Mouse (Mus musculus): ENCODE results near the gene Ypel1.

Ypel1 gene

GRCm38 (mm10) chr16:17076301-17076700 is 6.8 kb downstream of the Ypel1 start:
- CTCF ChIA-PET, result interaction anchor here (0.5 to 3.1 kb wide), 22 partner anchors 9 to 475 kb away, joined by 3 to 18 read pairs (median 4); partner anchors contain the start of genes Sdf2l1 (in 2 of the 4), 2610318N02Rik (in 1 of the 4) and Tmem191c (in 1 of the 4)

GRCm38 (mm10) chr16:17076869-17077268 is 7.4 kb downstream of the Ypel1 start:
- CTCF ChIA-PET, result interaction anchor here (0.6 to 3.1 kb wide), 21 partner anchors 9 to 542 kb away, joined by 3 to 18 read pairs (median 4); partner anchors contain the start of genes Tmem191c (in 2 of the 4), 2610318N02Rik (in 1 of the 4), Sdf2l1 (in 1 of the 4) and Smpd4 (in 1 of the 4)
- POLR2A ChIA-PET, result interaction anchor here in 3 of 4 experiments (0.6 to 7.1 kb wide), 23 partner anchors 8 to 200 kb away, joined by 3 to 62 read pairs (median 4); partner anchors contain the start of genes 2610318N02Rik (in 1 of the 3), Ppil2 (in 1 of the 3), Sdf2l1 (in 1 of the 3) and Tmem191c (in 1 of the 3)

More at GRCm38 (mm10) chr16:17076301-17076700, 6.8 kb downstream of the Ypel1 start:
- POLR2A ChIA-PET, result interaction anchor here in 3 of 4 experiments (0.5 to 7.1 kb wide), 19 partner anchors 9 to 201 kb away, joined by 3 to 62 read pairs (median 5); partner anchors contain the start of genes 2610318N02Rik (in 1 of the 3), Ppil2 (in 1 of the 3) and Sdf2l1 (in 1 of the 3)

- POLR2A ChIA-PET, result interaction anchor here (0.6 to 7.1 kb wide), 27 partner anchors 8 to 287 kb away, joined by 3 to 62 read pairs (median 5); partner anchors contain the start of genes 2610318N02Rik (in 2 of the 4), Tmem191c (in 1 of the 4) and Ypel1 (in 1 of the 4)
- CTCF ChIA-PET, result interaction anchor here (0.6 to 3.1 kb wide), 18 partner anchors 8 to 541 kb away, joined by 3 to 20 read pairs (median 4); partner anchors contain the start of genes Tmem191c (in 2 of the 4), 2610318N02Rik (in 1 of the 4), Sdf2l1 (in 1 of the 4) and Smpd4 (in 1 of the 4)
Observed at GRCm38 (mm10) chr16:17078101-17078500, 8.6 kb downstream of the Ypel1 start.

GRCm38 (mm10) chr16:17082121-17082792 is 12.8 kb downstream of the Ypel1 start:
- ChIA-PET CTCF (interaction anchor here in 1 of 4 experiments (0.6 to 1.4 kb wide), 2 partner anchors 12 to 1233 kb away, joined by 3 to 4 read pairs; partner anchors contain the start of gene Ypel1), POLR2A (interaction anchor here in 3 of 4 experiments (0.7 to 7.1 kb wide), 8 partner anchors 8 to 43 kb away, joined by 3 to 62 read pairs (median 4); partner anchors contain the start of genes 2610318N02Rik (in 1 of the 3) and Ypel1 (in 1 of the 3))

GRCm38 (mm10) chr16:17085636-17086035 is 16.1 kb downstream of the Ypel1 start:
- ChIA-PET POLR2A (interaction anchor here (0.6 to 4.6 kb wide), 28 partner anchors 8 to 210 kb away, joined by 3 to 38 read pairs (median 4); partner anchors contain the start of genes 2610318N02Rik (in 2 of the 4), Sdf2l1 (in 2 of the 4) and Ypel1 (in 1 of the 4)), CTCF (interaction anchor here in 2 of 4 experiments (1.8 to 2.4 kb wide), 3 partner anchors 9 to 191 kb away, joined by 4 to 10 read pairs (median 7); partner anchors contain the start of gene Tmem191c (in 1 of the 2))

GRCm38 (mm10) chr16:17086241-17086640 is 16.7 kb downstream of the Ypel1 start:
- ChIA-PET CTCF (interaction anchor here in 2 of 4 experiments (1.6 to 2.4 kb wide), 4 partner anchors 10 to 190 kb away, joined by 4 to 10 read pairs (median 6); partner anchors contain the start of gene Tmem191c (in 1 of the 2)), POLR2A (interaction anchor here in 3 of 4 experiments (0.6 to 4.6 kb wide), 17 partner anchors 8 to 192 kb away, joined by 3 to 38 read pairs (median 4); partner anchors contain the start of genes 2610318N02Rik (in 2 of the 3), Sdf2l1 (in 1 of the 3) and Ypel1 (in 1 of the 3))

GRCm38 (mm10) chr16:17086669-17087193 is 17.2 kb downstream of the Ypel1 start:
- ChIA-PET POLR2A (interaction anchor here in 3 of 4 experiments (0.6 to 4.6 kb wide), 15 partner anchors 8 to 191 kb away, joined by 3 to 38 read pairs (median 4); partner anchors contain the start of genes Sdf2l1 (in 1 of the 3) and Ypel1 (in 1 of the 3)), CTCF (interaction anchor here in 3 of 4 experiments (0.5 to 2.4 kb wide), 4 partner anchors 10 to 103 kb away, joined by 3 to 10 read pairs (median 6); no protein-coding TSS in a partner anchor)

GRCm38 (mm10) chr16:17088346-17088745 is 18.9 kb downstream of the Ypel1 start:
- CTCF ChIA-PET, result no interaction called here
- POLR2A ChIA-PET, result interaction anchor here in 2 of 4 experiments (1.0 to 4.6 kb wide), 6 partner anchors 9 to 22 kb away, joined by 3 to 38 read pairs (median 3); no protein-coding TSS in a partner anchor

- POLR2A ChIA-PET, result interaction anchor here in 2 of 4 experiments (1.0 to 1.1 kb wide), 3 partner anchors 13 to 229 kb away, joined by 3 read pairs; no protein-coding TSS in a partner anchor
- CTCF ChIA-PET, result no interaction called here
Observed at GRCm38 (mm10) chr16:17096938-17097337, 27.4 kb downstream of the Ypel1 start.

- ChIA-PET CTCF (no interaction called here), POLR2A (interaction anchor here in 3 of 4 experiments (0.5 to 3.5 kb wide), 13 partner anchors 8 to 1481 kb away, joined by 3 to 14 read pairs (median 4); partner anchors contain the start of genes 2610318N02Rik (in 2 of the 3), Ppil2 (in 1 of the 3) and Ydjc (in 1 of the 3))
Observed at GRCm38 (mm10) chr16:17102630-17103220, 33.2 kb downstream of the Ypel1 start.

GRCm38 (mm10) chr16:17104600-17104999 is 35.1 kb downstream of the Ypel1 start:
- ChIA-PET POLR2A (interaction anchor here in 3 of 4 experiments (0.6 to 1.8 kb wide), 7 partner anchors 10 to 122 kb away, joined by 3 to 4 read pairs (median 3); partner anchors contain the start of genes Mapk1 (in 1 of the 3) and Sdf2l1 (in 1 of the 3)), CTCF (interaction anchor here in 3 of 4 experiments (1.2 to 1.3 kb wide), 3 partner anchors 24 to 220 kb away, joined by 3 to 4 read pairs (median 3); no protein-coding TSS in a partner anchor)

- ChIA-PET POLR2A (interaction anchor here (0.6 to 9.1 kb wide), 37 partner anchors 9 to 340 kb away, joined by 3 to 67 read pairs (median 3); partner anchors contain the start of genes Sdf2l1 (in 3 of the 4), 2610318N02Rik (in 2 of the 4), Ydjc (in 2 of the 4) and Ccdc116 (in 1 of the 4)), CTCF (interaction anchor here in 2 of 4 experiments (0.5 to 1.4 kb wide), 2 partner anchors 11 to 20 kb away, joined by 3 to 6 read pairs; no protein-coding TSS in a partner anchor)
Observed at GRCm38 (mm10) chr16:17110771-17111743, 41.6 kb downstream of the Ypel1 start, which contains the start of gene Ppil2. Ppil2 (minus strand) TSS chr16:17111257.

GRCm38 (mm10) chr16:17117309-17117799 is 47.9 kb downstream of the Ypel1 start:
- POLR2A ChIA-PET, result interaction anchor here in 3 of 4 experiments (0.8 to 1.8 kb wide), 5 partner anchors 8 to 202 kb away, joined by 3 to 11 read pairs (median 4); partner anchors contain the start of genes 2610318N02Rik (in 2 of the 3) and Sdf2l1 (in 2 of the 3)
- CTCF ChIA-PET, result interaction anchor here in 1 of 4 experiments (0.6 kb wide), 1 partner anchor 159 kb away, joined by 5 read pairs; no protein-coding TSS in a partner anchor

- CTCF ChIA-PET, result interaction anchor here in 3 of 4 experiments (0.6 to 2.2 kb wide), 8 partner anchors 10 to 623 kb away, joined by 3 to 10 read pairs (median 5); partner anchors contain the start of genes Sdf2l1 (in 2 of the 3), Rimbp3 (in 1 of the 3) and Tmem191c (in 1 of the 3)
- POLR2A ChIA-PET, result interaction anchor here (0.6 to 6.5 kb wide), 29 partner anchors 10 to 406 kb away, joined by 3 to 81 read pairs (median 4); partner anchors contain the start of genes Sdf2l1 (in 4 of the 4), Ccdc116 (in 2 of the 4), Ppil2 (in 2 of the 4) and Hic2 (in 1 of the 4)
Observed at GRCm38 (mm10) chr16:17121569-17121968, 52.1 kb downstream of the Ypel1 start.

All from embryonic stem cell, embryonic (primary cell).